Mouse (Mus musculus): ENCODE results near the gene Cdkal1. TPM values are rescaled to one million over a fixed set of nuclear protein-coding genes. Genes with fewer than 3 reads are reported as not detected.

Gene Cdkal1
- polyA plus RNA-seq, 1 experiment from 2014 or later, result 34.0 TPM

DNA sequence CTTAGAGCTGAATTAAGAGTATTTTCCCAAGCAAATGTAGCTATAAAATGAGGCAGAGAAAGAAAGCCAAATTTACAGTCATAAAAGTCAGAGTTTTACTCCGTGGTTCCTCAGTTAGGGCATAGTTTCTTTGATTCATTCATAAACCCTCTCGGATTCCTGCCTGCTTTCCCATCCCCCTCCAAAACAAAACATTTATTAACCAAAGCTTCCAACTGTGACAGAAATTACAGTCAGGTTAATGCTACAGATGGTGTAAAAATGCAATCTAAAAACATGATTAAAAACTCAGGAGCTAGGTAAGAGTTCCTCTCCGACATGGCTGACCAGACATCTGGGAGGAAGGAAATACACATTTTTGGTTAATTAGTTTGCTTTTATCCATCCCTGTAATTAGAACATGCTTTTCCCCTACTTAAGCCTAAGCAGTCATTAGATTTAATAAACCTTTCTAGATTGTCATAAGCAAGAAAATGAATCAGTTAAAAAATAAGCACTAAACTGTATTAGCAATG lies 452.9 kb downstream of the Cdkal1 start:
- H3K4me1 ChIP-seq (ENCODE audit: control insufficient read depth, insufficient read depth, low read length), result peaks cover 48% of the 10 kb centered on the region
- no peaks in the 10 kb centered on the region for H3K9me3 ChIP-seq (ENCODE audit: control insufficient read depth, low read length)
- ATAC-seq (ENCODE audit: insufficient number of reproducible peaks, low FRiP score, low TSS enrichment, low read depth) (no peak), DNase-seq (ENCODE audit: low spot score) (no peak)
- WGBS, result 17% methylated on average over 3 of the region's 3 CpGs
- H3K4me3 ChIP-seq (ENCODE audit: low read depth, low read length), result no peak overlapping the region
- H3K9ac ChIP-seq (ENCODE audit: low read length), result no peak overlapping the region
- no peaks in the 10 kb centered on the region for H3K27me3 ChIP-seq (ENCODE audit: control insufficient read depth, insufficient read depth, low read length)
- H3K4me2 ChIP-seq (ENCODE audit: low read depth, severe bottlenecking), result no peak overlapping the region
- no peak overlapping the region for H3K27ac ChIP-seq (replicated peaks; ENCODE audit: low read depth, low read length)
- no peaks in the 10 kb centered on the region for H3K36me3 ChIP-seq (ENCODE audit: control insufficient read depth, insufficient read depth, low read length)

DNA sequence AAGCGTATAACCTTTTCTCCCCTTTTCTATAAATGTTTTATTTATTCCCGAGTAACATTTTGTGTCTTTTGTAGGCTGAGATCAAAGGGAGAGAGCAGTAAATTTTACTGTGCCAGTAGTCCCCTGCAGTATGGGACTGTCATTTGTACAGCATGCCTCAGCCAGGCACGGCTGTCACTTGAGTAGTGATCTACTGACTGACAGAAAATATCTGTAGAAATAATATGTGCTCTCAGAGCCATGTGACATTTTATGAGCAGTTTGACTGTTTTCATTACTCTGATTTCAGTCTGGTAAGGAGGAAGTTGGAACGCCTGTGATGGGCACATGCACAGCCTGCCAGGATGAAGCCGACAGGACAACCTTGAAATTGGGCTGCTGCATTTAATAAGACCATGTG lies 455.6 kb downstream of the Cdkal1 start:
- ATAC-seq (ENCODE audit: insufficient number of reproducible peaks, low FRiP score, low TSS enrichment, low read depth) (no peak; the same call in 1 of the 2 replicates), DNase-seq (ENCODE audit: low spot score) (no peak)
- no peak overlapping the region for H3K27ac ChIP-seq (replicated peaks; ENCODE audit: low read depth, low read length)
- no peaks in the 10 kb centered on the region for H3K9me3 ChIP-seq (ENCODE audit: control insufficient read depth, low read length)
- no peak overlapping the region for H3K4me2 ChIP-seq (ENCODE audit: low read depth, severe bottlenecking)
- peaks cover 30% of the 10 kb centered on the region for H3K4me1 ChIP-seq (ENCODE audit: control insufficient read depth, insufficient read depth, low read length)
- H3K36me3 ChIP-seq (ENCODE audit: control insufficient read depth, insufficient read depth, low read length), result no peaks in the 10 kb centered on the region
- no peaks in the 10 kb centered on the region for H3K27me3 ChIP-seq (ENCODE audit: control insufficient read depth, insufficient read depth, low read length)
- H3K9ac ChIP-seq (ENCODE audit: low read length), result no peak overlapping the region
- no peak overlapping the region for H3K4me3 ChIP-seq (ENCODE audit: low read depth, low read length)
- 34% methylated on average over 5 of the region's 5 CpGs for WGBS

DNA sequence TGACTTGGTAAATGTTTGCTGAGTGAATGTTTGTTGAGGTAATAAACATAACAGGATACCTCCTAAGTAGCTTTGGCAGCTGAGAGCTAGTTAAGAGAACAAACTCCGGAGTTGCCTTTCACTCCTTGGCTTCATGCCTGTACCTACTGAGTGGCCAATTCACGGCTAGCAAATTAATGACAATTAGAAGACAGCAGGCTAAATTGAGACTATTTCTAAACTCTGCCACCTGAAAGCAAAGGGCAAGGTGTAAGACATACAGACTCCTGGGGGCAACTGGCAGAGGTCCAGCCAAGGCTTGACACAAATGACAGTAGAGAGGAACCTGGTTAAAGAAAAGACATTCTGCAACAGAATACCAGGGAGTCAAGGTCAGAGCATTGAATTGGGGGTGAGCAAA lies 457.0 kb downstream of the Cdkal1 start:
- 54% methylated on average over 2 of the region's 2 CpGs for WGBS
- no peaks in the 10 kb centered on the region for H3K27me3 ChIP-seq (ENCODE audit: control insufficient read depth, insufficient read depth, low read length)
- DNase-seq (ENCODE audit: low spot score), result no peak
- no peaks in the 10 kb centered on the region for H3K9me3 ChIP-seq (ENCODE audit: control insufficient read depth, low read length)
- H3K4me3 ChIP-seq (ENCODE audit: low read depth, low read length), result no peak overlapping the region
- ATAC-seq (ENCODE audit: insufficient number of reproducible peaks, low FRiP score, low TSS enrichment, low read depth), result no peak
- H3K36me3 ChIP-seq (ENCODE audit: control insufficient read depth, insufficient read depth, low read length), result no peaks in the 10 kb centered on the region
- no peak overlapping the region for H3K27ac ChIP-seq (replicated peaks; ENCODE audit: low read depth, low read length)
- H3K9ac ChIP-seq (ENCODE audit: low read length), result no peak overlapping the region
- H3K4me2 ChIP-seq (ENCODE audit: low read depth, severe bottlenecking), result no peak overlapping the region
- H3K4me1 ChIP-seq (ENCODE audit: control insufficient read depth, insufficient read depth, low read length), result peaks cover 21% of the 10 kb centered on the region

DNA sequence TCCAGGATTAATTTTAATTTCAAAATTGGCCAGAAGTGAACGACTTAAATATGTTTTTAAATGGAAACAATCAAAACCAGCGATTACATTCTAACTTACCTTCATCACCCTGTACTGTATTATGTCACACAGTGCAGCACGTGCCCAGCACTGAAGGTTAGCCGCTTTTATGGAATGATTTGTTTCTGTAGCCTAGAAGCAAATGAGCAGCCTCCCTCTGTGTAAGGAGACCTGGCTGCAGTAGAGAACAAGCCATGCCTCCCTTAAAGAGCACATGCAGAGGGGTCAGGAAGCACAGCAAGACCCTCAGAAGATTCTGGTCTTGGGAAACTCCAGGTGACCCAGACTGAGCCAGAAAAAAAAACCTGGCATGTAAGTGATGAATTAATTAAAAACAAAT lies 459.8 kb downstream of the Cdkal1 start:
- peaks cover 10% of the 10 kb centered on the region for H3K4me1 ChIP-seq (ENCODE audit: control insufficient read depth, insufficient read depth, low read length)
- no peaks in the 10 kb centered on the region for H3K27me3 ChIP-seq (ENCODE audit: control insufficient read depth, insufficient read depth, low read length)
- 50% methylated on average over 4 of the region's 4 CpGs for WGBS
- no peak overlapping the region for H3K4me3 ChIP-seq (ENCODE audit: low read depth, low read length)
- no peak overlapping the region for H3K9ac ChIP-seq (ENCODE audit: low read length)
- H3K36me3 ChIP-seq (ENCODE audit: control insufficient read depth, insufficient read depth, low read length), result no peaks in the 10 kb centered on the region
- no peak overlapping the region for H3K4me2 ChIP-seq (ENCODE audit: low read depth, severe bottlenecking)
- H3K27ac ChIP-seq (replicated peaks; ENCODE audit: low read depth, low read length), result no peak overlapping the region
- H3K9me3 ChIP-seq (ENCODE audit: control insufficient read depth, low read length), result no peaks in the 10 kb centered on the region
- no peak for DNase-seq (ENCODE audit: low spot score)
- peak; percentile 65; the same call in 1 of the 2 replicates for ATAC-seq (ENCODE audit: insufficient number of reproducible peaks, low FRiP score, low TSS enrichment, low read depth)

DNA sequence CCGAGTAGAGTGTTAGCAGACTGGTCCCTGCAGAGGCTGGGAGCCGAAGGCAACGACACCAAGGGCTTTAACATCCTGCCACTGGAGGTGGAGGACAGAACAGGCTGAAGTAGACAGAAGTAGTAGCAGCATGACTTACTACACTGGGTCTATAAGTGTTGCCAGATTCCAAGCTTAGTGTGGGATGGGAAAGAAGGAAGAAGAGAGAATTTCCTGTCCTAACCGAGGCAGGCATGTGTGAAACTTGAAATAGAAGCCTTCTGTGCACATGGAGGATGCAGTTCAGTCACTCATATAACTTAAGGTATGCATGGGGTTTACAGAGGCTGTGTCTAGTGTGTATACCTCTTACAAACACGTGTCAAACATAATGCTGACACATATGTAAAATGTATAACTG lies 465.4 kb downstream of the Cdkal1 start:
- ATAC-seq (ENCODE audit: insufficient number of reproducible peaks, low FRiP score, low TSS enrichment, low read depth) (no peak), DNase-seq (ENCODE audit: low spot score) (no peak)
- H3K27ac ChIP-seq (replicated peaks; ENCODE audit: low read depth, low read length), result no peak overlapping the region
- no peaks in the 10 kb centered on the region for H3K9me3 ChIP-seq (ENCODE audit: control insufficient read depth, low read length)
- no peak overlapping the region for H3K9ac ChIP-seq (ENCODE audit: low read length)
- no peaks in the 10 kb centered on the region for H3K4me1 ChIP-seq (ENCODE audit: control insufficient read depth, insufficient read depth, low read length)
- no peak overlapping the region for H3K4me2 ChIP-seq (ENCODE audit: low read depth, severe bottlenecking)
- H3K36me3 ChIP-seq (ENCODE audit: control insufficient read depth, insufficient read depth, low read length), result no peaks in the 10 kb centered on the region
- H3K4me3 ChIP-seq (ENCODE audit: low read depth, low read length), result no peak overlapping the region
- H3K27me3 ChIP-seq (ENCODE audit: control insufficient read depth, insufficient read depth, low read length), result no peaks in the 10 kb centered on the region
- WGBS, result 80% methylated on average over 5 of the region's 5 CpGs

DNA sequence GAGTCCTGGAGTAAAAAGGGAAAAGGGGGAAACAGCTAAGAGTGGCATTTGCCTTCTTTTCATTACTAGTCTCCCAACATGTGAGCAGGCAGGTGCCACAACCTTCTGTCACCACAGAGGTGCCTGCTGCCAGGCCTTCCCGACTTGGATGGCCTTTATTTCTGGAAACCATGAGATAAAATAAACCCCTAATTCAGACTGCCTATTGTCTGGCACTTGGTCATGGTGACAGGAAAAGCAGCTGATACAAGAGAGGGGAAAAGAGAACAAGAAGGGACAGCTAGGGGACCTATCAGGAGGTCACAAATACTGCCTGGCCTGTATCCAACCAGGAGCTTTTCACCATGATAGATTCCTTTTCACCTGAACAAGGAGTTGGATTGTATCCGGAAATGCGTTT lies 466.6 kb downstream of the Cdkal1 start:
- H3K27me3 ChIP-seq (ENCODE audit: control insufficient read depth, insufficient read depth, low read length), result no peaks in the 10 kb centered on the region
- no peak overlapping the region for H3K9ac ChIP-seq (ENCODE audit: low read length)
- no peaks in the 10 kb centered on the region for H3K9me3 ChIP-seq (ENCODE audit: control insufficient read depth, low read length)
- ATAC-seq (ENCODE audit: insufficient number of reproducible peaks, low FRiP score, low TSS enrichment, low read depth), result no peak
- DNase-seq (ENCODE audit: low spot score), result no peak
- H3K4me1 ChIP-seq (ENCODE audit: control insufficient read depth, insufficient read depth, low read length), result no peaks in the 10 kb centered on the region
- no peak overlapping the region for H3K4me3 ChIP-seq (ENCODE audit: low read depth, low read length)
- no peaks in the 10 kb centered on the region for H3K36me3 ChIP-seq (ENCODE audit: control insufficient read depth, insufficient read depth, low read length)
- no peak overlapping the region for H3K4me2 ChIP-seq (ENCODE audit: low read depth, severe bottlenecking)
- H3K27ac ChIP-seq (replicated peaks; ENCODE audit: low read depth, low read length), result no peak overlapping the region
- WGBS, result 94% methylated on average over 3 of the region's 3 CpGs

DNA sequence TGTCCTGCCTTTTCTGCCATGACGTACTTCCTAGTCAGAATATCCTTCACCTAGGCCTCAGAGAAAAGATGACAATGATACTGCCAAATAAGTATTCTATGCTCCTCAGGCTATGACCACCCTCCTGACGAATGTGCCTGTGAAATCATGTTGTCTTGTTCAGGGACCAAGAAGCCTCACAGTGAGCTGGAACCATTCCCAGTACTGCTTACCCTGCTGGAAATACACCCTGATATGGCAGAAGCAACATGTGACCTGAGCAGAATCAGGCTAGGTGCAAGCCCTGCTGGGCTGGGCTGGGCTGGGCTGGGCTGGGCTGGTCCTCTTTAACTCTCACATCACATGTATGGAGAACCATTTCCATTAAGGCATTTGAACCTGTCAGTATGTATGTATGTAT lies 477.9 kb downstream of the Cdkal1 start:
- no peak overlapping the region for H3K4me2 ChIP-seq (ENCODE audit: low read depth, severe bottlenecking)
- DNase-seq (ENCODE audit: low spot score) (no peak), ATAC-seq (ENCODE audit: insufficient number of reproducible peaks, low FRiP score, low TSS enrichment, low read depth) (no peak)
- WGBS, result 98% methylated on average over 2 of the region's 2 CpGs
- no peaks in the 10 kb centered on the region for H3K36me3 ChIP-seq (ENCODE audit: control insufficient read depth, insufficient read depth, low read length)
- H3K9me3 ChIP-seq (ENCODE audit: control insufficient read depth, low read length), result no peaks in the 10 kb centered on the region
- no peak overlapping the region for H3K4me3 ChIP-seq (ENCODE audit: low read depth, low read length)
- H3K9ac ChIP-seq (ENCODE audit: low read length), result no peak overlapping the region
- H3K27me3 ChIP-seq (ENCODE audit: control insufficient read depth, insufficient read depth, low read length), result no peaks in the 10 kb centered on the region
- no peak overlapping the region for H3K27ac ChIP-seq (replicated peaks; ENCODE audit: low read depth, low read length)
- H3K4me1 ChIP-seq (ENCODE audit: control insufficient read depth, insufficient read depth, low read length), result no peaks in the 10 kb centered on the region

DNA sequence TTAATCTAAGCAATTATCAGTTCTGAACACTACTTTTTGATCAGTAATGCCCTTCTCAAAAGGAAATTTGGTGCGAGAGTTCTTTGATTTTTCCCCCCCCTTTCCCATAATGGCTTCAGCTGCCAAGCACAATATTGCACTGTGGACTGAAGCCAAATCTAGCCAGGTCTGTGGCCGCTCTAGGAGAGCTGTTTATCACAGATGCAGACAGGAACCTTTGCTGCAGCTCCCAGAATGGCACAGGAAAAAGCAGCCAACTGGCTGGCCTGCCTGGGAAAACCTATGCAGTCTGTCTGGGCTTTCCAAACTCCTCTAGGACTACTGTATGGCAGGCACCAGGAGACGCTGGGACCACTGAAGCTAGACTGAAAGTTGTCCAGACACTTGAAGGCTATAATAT lies 483.6 kb downstream of the Cdkal1 start:
- H3K27ac ChIP-seq (replicated peaks; ENCODE audit: low read depth, low read length), result no peak overlapping the region

DNA sequence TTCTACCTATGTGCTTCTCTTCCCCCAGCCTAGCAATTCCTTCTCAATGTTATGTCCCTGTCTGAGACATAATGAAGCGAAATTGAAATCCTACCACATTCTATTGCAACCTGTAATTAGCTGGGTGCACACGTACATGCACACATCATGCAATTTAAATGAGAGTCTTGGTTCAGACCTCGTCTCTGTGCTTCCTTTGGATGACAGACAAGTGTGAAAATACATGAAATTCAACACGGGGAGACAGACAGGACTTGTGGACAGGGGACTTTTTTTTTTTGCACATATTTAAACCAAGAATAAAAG lies 484.1 kb downstream of the Cdkal1 start:
- H3K27me3 ChIP-seq (ENCODE audit: control insufficient read depth, insufficient read depth, low read length), result no peaks in the 10 kb centered on the region
- H3K4me1 ChIP-seq (ENCODE audit: control insufficient read depth, insufficient read depth, low read length), result no peaks in the 10 kb centered on the region
- no peaks in the 10 kb centered on the region for H3K36me3 ChIP-seq (ENCODE audit: control insufficient read depth, insufficient read depth, low read length)
- no peak overlapping the region for H3K4me2 ChIP-seq (ENCODE audit: low read depth, severe bottlenecking)
- H3K9me3 ChIP-seq (ENCODE audit: control insufficient read depth, low read length), result no peaks in the 10 kb centered on the region
- H3K9ac ChIP-seq (ENCODE audit: low read length), result no peak overlapping the region
- H3K4me3 ChIP-seq (ENCODE audit: low read depth, low read length), result no peak overlapping the region
- no peak for DNase-seq (ENCODE audit: low spot score)
- ATAC-seq (ENCODE audit: insufficient number of reproducible peaks, low FRiP score, low TSS enrichment, low read depth), result no peak
- H3K27ac ChIP-seq (replicated peaks; ENCODE audit: low read depth, low read length), result no peak overlapping the region
- WGBS, result 41% methylated on average over 4 of the region's 4 CpGs

More for the DNA sequence above, 483.6 kb downstream of the Cdkal1 start:
- Histone ChIP-seq H3K4me3 (ENCODE audit: low read depth, low read length) (no peak overlapping the region), H3K4me2 (ENCODE audit: low read depth, severe bottlenecking) (no peak overlapping the region), H3K9ac (ENCODE audit: low read length) (no peak overlapping the region), H3K27me3 (ENCODE audit: control insufficient read depth, insufficient read depth, low read length) (no peaks in the 10 kb centered on the region), H3K36me3 (ENCODE audit: control insufficient read depth, insufficient read depth, low read length) (no peaks in the 10 kb centered on the region), H3K4me1 (ENCODE audit: control insufficient read depth, insufficient read depth, low read length) (no peaks in the 10 kb centered on the region), H3K9me3 (ENCODE audit: control insufficient read depth, low read length) (no peaks in the 10 kb centered on the region)
- no peak for ATAC-seq (ENCODE audit: insufficient number of reproducible peaks, low FRiP score, low TSS enrichment, low read depth)
- 64% methylated on average over 3 of the region's 3 CpGs for WGBS
- DNase-seq (ENCODE audit: low spot score), result no peak
